Mouse (Mus musculus) ES-Bruce4 (cell line): ENCODE results near the gene Sptbn2. TPM values are rescaled to one million over a fixed set of nuclear protein-coding genes. Genes with fewer than 3 reads are reported as not detected.

Experiments
- H3K27ac ChIP-seq: 2 replicates; pipeline ENCODE4 v1.5.1; 2012; ENCODE audit warnings: low read length, inconsistent platforms; ENCODE audit not compliant: insufficient read depth
- H3K27me3 ChIP-seq: 2 replicates; pipeline ENCODE4 v1.6.1; 2012; ENCODE audit warnings: mild to moderate bottlenecking, low read length, inconsistent platforms; ENCODE audit not compliant: control insufficient read depth, poor library complexity, insufficient read depth, severe bottlenecking
- H3K36me3 ChIP-seq: 2 replicates; pipeline ENCODE4 v1.6.1; 2012; ENCODE audit warnings: inconsistent platforms, mild to moderate bottlenecking, low read length, moderate library complexity; ENCODE audit not compliant: control insufficient read depth, poor library complexity, insufficient read depth, severe bottlenecking
- H3K4me1 ChIP-seq: one replicate; pipeline ENCODE4 v1.8.1; 2011; ENCODE audit warnings: low read length; ENCODE audit not compliant: control insufficient read depth, insufficient read depth
- H3K4me3 ChIP-seq: 2 replicates; pipeline ENCODE4 v1.5.1; 2011; ENCODE audit warnings: low read depth, mild to moderate bottlenecking, low read length
- H3K9ac ChIP-seq: 2 replicates; pipeline ENCODE4 v1.6.1; 2012; ENCODE audit warnings: low read depth, mild to moderate bottlenecking, inconsistent platforms; ENCODE audit not compliant: poor library complexity, severe bottlenecking
- H3K9me3 ChIP-seq: replicated peaks from 2 replicates; pipeline ENCODE4 v1.6.1; 2012; ENCODE audit warnings: mild to moderate bottlenecking, low read length, inconsistent platforms; ENCODE audit not compliant: control insufficient read depth, poor library complexity, insufficient read depth, severe bottlenecking
- CTCF ChIP-seq: IDR thresholded peaks from one replicate; pipeline ENCODE4 v1.8.1; 2011; ENCODE audit warnings: low read depth, low read length
- EP300 ChIP-seq: IDR thresholded peaks from 2 replicates; pipeline ENCODE4 v1.6.1; 2011; ENCODE audit warnings: low read depth, low read length; ENCODE audit not compliant: insufficient read depth
- POLR2A ChIP-seq: IDR thresholded peaks from one replicate; pipeline ENCODE4 v1.8.1; 2011; ENCODE audit warnings: low read length; ENCODE audit not compliant: insufficient read depth
- polyA plus RNA-seq: library from polyadenylated mRNA; stranded (reverse); fragments of >200 nt; gene quantifications from 2 replicates; pipeline ENCODE4 v1.2.4, GENCODE M21; 2011; ENCODE audit warnings: low read depth; ENCODE audit not compliant: missing spikeins, insufficient read depth, insufficient read length

Gene Sptbn2
- polyA plus RNA-seq, 1 experiment: 13.7 TPM

GRCm38 (mm10) chr19:4762876-4763275 lies 51.9 kb downstream of the Sptbn2 start:
- Histone ChIP-seq H3K9me3 (no peaks in the 10 kb centered on the region), H3K4me1 (no peaks in the 10 kb centered on the region), H3K27me3 (no peaks in the 10 kb centered on the region), H3K36me3 (peaks cover 67% of the 10 kb centered on the region), H3K9ac (no peak overlapping the region), H3K27ac (no peak overlapping the region), H3K4me3 (no peak overlapping the region)
- no peak for TF ChIP-seq POLR2A
- TF ChIP-seq CTCF: peak; percentile 18

DNA sequence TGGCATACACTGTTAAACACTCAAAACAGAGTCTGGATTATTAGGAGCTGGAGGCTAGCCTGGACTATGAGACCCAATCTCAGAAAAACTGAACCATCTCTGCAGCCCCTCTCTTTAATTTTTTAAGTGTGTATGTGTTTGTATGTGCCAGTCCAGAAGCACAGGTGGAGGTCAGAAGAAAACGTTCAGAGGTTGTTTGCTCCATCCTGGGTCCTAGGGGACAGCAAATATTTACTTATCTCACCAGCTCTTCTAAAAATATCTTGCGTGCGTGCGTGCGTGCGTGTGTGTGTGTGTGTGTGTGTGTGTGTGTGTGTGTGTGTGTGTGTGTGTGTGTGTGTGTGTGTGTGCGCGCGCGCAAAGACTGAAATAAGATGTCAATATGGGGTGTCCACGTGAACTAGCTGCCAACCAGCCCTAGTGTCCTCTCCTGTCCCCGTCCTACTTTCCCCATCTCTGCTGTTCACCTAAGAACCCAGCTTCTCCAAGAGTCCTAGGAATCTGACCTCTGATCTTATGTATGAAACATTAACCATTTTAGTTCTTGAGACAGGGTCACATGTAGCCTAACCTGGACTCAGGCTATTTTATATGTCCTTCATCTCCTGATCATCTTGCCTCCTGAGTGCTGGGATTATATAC lies 56.7 kb downstream of the Sptbn2 start:
- no peak overlapping the region for H3K4me3 ChIP-seq
- no peak overlapping the region for H3K9ac ChIP-seq
- TF ChIP-seq CTCF (no peak), POLR2A (no peak), EP300 (no peak)
- no peaks in the 10 kb centered on the region for H3K4me1 ChIP-seq
- no peak overlapping the region for H3K27ac ChIP-seq
- no peaks in the 10 kb centered on the region for H3K27me3 ChIP-seq
- H3K36me3 ChIP-seq: peaks cover 77% of the 10 kb centered on the region
- H3K9me3 ChIP-seq: no peaks in the 10 kb centered on the region

DNA sequence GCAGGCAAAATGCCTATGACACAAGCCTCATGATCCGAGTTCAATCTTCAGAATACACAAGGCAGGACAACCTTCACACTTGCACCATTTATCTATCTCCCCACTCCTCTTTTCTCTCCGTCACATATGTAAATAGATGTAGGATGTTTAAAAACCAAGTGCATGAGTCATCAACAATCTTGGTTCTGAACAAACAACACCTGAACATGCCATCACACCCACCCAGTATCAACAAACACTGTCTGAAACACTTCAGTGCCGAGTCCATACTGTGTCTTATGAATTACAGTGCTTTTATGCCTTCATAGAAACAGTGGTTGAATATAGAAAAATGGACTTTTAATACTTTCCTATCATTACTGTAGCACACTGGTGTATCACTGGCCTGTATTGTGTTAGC lies 61.8 kb downstream of the Sptbn2 start:
- H3K36me3 ChIP-seq: peaks cover 79% of the 10 kb centered on the region
- H3K4me1 ChIP-seq: no peaks in the 10 kb centered on the region
- no peaks in the 10 kb centered on the region for H3K9me3 ChIP-seq
- no peak overlapping the region for H3K4me3 ChIP-seq
- H3K27me3 ChIP-seq: no peaks in the 10 kb centered on the region
- TF ChIP-seq EP300: no peak
- no peak for TF ChIP-seq POLR2A
- TF ChIP-seq CTCF: no peak
- no peak overlapping the region for H3K27ac ChIP-seq
- H3K9ac ChIP-seq: no peak overlapping the region; the same call in 1 of the 2 replicates

- peaks cover 90% of the 10 kb centered on the region for H3K36me3 ChIP-seq
Observed at GRCm38 (mm10) chr19:4782891-4783290, 71.9 kb downstream of the Sptbn2 start.

GRCm38 (mm10) chr19:4785206-4785605 lies 74.2 kb downstream of the Sptbn2 start:
- Histone ChIP-seq H3K4me1 (peaks cover 4% of the 10 kb centered on the region), H3K36me3 (peaks cover 90% of the 10 kb centered on the region), H3K9me3 (no peaks in the 10 kb centered on the region), H3K4me3 (no peak overlapping the region; the same call in 1 of the 2 replicates), H3K9ac (peak overlapping the region; percentile 44; the same call in 1 of the 2 replicates), H3K27ac (peak overlapping the region; percentile 44), H3K27me3 (no peaks in the 10 kb centered on the region)
- TF ChIP-seq CTCF (no peak), POLR2A (no peak), EP300 (no peak)

More at GRCm38 (mm10) chr19:4782891-4783290, 71.9 kb downstream of the Sptbn2 start:
- no peaks in the 10 kb centered on the region for H3K9me3 ChIP-seq
- H3K9ac ChIP-seq: no peak overlapping the region
- peaks cover 2% of the 10 kb centered on the region for H3K4me1 ChIP-seq
- H3K27ac ChIP-seq: no peak overlapping the region
- H3K27me3 ChIP-seq: no peaks in the 10 kb centered on the region
- TF ChIP-seq EP300: no peak
- no peak for TF ChIP-seq POLR2A
- no peak for TF ChIP-seq CTCF
- H3K4me3 ChIP-seq: no peak overlapping the region

DNA sequence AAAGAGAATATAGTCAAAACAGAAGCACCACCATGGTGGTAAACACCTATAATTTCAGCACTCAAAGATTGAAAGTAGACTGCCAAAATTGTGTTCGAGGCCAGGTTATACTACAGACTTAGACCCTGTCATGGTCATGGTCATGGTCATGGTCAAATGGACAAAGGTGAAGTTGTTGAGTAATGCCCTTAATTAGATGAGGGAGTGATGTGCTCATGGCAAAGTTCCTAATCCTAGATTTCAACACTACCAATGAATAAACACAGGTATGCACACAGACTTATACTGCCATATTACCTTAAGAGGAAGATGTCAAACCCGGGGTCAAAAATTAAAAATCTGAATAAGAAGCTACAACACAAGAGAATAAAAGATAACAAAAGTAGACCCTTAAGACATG lies 75.3 kb downstream of the Sptbn2 start:
- Histone ChIP-seq H3K9ac (no peak overlapping the region), H3K9me3 (no peaks in the 10 kb centered on the region), H3K27me3 (no peaks in the 10 kb centered on the region), H3K36me3 (peaks cover 93% of the 10 kb centered on the region), H3K4me1 (peaks cover 4% of the 10 kb centered on the region), H3K27ac (no peak overlapping the region), H3K4me3 (no peak overlapping the region)
- TF ChIP-seq POLR2A (no peak), CTCF (no peak), EP300 (no peak)
